Mouse (Mus musculus) ES-CJ7 (cell line): Measurements from ENCODE around the gene Mvb12a.
A peak's percentile ranks its signal among the peaks of the same experiment; 100 is the strongest.

Source experiments
- DNase-seq: peaks from one replicate; pipeline ENCODE4 v3.0.0; 2011; ENCODE audit warnings: low read depth, low spot score

The Mvb12a gene

DNA sequence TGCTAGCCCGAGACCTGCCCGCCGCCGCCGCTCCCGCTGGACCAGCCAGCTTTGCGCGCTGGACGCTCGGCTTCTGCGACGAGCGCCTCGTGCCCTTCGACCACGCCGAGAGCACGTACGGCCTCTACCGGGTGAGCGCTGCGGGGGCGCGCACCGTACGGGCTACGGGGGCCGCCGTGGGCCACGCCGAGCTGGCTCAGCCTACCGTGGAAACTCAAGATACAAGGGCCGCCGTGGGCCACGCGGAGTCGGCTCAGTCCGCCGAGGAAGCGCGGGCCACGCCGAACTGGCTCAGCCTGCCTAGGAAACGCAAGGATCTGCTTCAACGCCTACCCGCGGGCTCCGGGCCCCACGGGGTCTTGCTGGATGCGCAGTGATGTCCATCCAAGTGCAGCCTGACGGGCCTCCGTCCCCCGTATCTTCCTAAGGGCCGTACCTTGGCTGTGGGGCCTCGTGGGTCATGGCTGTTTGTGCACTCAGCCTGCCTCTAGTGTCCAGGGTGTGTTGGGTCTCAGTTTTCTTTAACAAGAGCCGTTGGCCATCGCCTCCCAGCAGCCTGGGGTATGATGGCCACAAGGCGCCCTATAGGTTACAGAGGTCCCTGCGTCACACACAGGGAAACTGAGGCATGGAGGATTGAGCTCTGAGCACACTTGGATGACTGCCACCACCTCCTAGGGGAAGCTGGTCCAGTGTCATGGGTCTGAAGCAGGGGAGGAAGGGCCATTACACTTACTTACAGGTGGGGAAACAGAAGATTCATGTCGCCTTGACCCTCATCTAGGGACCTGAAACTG lies 49.9 kb downstream of the Mvb12a start:
- DNase-seq, result peak; percentile 31

DNA sequence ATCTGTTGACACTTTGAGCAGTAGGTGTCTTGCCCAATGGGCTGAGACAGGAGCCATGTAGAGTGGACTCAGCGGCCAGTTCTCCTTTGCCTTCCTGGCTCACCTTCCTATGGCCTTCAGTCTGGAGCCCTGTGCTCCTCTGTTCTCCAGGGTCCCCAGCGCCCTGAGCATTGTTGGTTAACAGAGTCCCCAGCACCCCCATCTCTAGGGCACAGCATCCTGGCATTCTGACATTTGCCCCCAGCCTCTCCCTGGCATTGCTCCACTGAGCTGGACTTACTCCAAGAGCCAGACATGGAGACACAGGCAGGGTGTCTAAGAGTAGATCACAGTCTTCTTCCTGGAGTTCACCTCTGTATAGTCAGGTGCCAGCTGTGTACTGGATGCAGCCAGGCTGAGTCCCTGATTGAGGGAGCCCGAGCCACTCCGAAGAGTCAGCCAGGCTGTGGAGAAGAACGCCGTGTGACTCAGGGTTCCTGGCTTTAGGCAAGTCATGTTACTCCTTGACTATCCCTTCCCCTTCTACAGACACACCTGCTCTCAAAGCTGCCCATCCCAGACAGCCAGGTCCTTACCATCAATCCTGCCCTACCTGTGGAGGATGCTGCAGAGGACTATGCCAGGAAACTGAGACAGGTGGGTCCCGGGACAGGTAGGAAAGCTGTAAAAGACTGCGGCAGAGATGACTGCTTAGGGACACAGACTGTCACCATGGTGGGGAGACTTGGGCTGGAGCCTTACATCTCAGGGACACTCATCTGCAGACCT lies 51.0 kb downstream of the Mvb12a start:
- no peak for DNase-seq

DNA sequence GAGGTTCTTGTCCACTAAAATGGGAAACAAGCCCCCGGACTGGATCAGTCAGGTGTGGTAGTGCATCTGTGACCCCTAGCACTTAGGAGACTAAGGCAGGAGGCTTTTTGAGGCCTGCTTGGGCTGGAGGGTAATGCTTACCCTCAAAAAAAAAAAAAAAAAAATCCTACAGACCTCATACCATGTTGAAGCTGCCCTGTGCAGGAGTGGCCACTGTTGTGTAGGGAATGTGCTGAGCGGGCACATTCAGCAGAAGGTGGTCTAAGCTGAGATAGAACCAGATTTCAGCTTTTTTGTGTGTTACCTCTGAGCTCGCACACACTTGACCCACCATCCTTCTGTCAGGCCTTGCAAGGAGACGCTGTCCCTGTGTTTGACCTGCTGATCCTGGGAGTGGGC lies 51.6 kb downstream of the Mvb12a start:
- no peak for DNase-seq

DNA sequence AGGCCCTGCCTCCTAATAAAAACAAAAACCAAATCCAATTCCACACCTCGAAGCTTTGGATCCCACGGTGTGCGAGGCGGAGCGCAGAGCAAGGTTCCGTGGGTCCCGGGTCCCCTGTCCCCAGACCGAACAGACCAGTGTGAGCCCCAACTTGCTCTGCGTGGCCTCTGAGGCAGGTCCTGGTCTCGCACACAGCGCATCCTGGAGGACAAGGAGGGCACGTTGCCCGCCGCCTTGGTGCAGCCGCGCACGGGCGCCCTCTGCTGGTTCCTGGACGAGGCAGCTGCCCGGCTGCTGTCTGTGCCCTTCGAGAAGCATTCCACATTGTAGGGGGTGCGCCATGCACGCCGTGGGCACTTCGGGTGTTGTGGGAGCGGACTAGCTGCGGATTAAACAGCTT lies 53.1 kb downstream of the Mvb12a start:
- peak; percentile 88 for DNase-seq

DNA sequence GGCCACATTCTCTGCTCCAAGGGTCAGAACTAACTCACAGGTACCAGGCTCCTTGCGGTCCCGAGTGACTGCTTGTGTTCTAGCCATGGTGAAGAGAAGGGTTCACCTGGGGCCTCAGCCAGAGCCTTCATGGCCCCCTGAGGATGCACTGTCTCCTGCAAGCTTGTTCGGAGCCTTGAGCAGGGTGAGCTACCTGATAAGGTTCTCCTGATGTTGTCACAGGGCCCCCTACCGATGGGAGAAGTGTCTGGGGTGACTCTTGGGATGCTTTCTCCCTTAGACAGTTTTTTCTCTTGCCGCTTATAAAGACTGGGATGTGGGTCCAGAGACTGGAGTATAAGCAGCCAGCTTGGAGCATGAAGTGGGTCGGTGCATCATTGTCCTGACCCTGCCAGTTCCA lies 53.7 kb downstream of the Mvb12a start:
- DNase-seq, result peak; percentile 58

DNA sequence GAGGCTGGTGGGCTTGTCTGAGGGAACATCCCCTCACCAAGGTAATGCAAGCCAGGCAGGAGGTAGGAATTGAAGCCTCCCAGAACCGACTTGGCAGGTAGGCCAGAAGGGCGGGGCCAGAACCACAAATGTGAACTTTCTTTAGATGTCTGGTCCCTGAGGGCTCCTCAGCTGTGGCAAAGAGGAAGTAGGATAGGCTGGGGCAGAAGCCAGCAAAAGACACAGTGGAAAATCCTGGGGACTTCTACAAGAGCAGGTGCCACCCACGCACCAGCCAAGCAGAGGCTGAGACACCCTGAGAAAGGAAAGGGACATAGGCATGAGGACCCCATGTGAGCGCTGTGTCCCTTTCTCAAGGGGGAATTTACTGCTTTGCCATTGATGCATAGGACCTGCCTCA lies 54.1 kb downstream of the Mvb12a start:
- no peak for DNase-seq

DNA sequence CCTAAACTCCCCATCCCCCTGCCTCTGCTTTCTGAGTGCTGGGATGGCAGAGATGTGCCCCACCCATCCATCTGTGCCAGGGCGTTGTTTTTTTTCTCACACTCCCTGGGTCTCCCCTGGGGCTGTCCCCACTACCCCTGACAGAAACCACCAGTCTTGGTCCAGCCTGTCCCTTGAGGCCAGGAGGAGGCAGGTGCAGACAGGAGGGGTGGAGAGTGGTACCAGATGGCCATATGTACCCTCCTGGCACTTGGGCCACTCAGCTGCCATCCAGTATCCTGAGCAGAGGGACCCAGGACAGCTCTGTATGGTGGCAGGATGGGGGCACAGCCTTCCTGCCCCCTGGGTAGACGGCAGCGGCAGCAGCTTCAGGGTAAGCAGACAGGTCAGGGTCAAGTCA lies 54.7 kb downstream of the Mvb12a start, which contains the start of gene Fam129c:
TSS of gene Fam129c (plus strand) at position 198 of the 400 bp plus-strand sequence.
- no peak for DNase-seq
